Mouse (Mus musculus) kidney, postnatal 14 days (tissue): ENCODE data around the gene Soga1.

Source experiments
- DNase-seq: peaks from one replicate; pipeline ENCODE4 v3.0.0; 2022; ENCODE audit warnings: mixed read lengths

Soga1 gene

DNA sequence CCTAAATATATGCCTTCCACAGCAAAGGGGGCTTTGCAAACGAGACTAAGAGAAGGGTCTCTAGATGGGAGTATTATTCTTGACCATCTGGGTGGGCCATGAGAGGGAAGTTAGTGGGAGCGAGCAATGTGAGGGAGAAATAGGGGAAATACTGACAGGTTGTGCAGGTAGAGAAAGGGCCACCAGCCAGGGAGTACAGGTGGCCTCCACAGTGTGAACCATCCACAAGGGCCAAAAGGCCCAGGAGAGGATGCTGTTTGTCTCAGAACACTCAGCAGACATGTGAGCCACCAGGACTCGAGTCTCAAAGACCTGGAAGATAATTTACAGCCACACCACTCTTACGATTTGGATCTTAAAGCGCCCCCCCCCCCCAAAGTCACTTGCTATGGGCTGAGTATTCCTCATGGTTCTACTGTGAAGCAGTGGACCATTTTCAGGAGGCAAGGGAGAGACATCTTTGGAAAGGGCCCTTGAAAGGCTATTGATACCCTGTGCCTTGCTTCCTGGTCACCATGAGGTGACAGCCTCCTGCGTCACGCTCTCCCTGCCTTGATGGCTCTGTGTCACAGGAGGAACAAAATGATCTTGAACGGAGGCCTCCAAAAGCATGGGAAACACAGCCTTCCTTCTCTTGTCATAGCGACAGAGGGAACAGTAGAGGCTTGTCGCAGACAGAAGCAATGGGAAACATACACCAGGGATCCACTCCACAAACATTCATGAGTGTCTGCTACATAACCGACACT is 18.3 kb downstream of the Soga1 start:
- no peak for DNase-seq

DNA sequence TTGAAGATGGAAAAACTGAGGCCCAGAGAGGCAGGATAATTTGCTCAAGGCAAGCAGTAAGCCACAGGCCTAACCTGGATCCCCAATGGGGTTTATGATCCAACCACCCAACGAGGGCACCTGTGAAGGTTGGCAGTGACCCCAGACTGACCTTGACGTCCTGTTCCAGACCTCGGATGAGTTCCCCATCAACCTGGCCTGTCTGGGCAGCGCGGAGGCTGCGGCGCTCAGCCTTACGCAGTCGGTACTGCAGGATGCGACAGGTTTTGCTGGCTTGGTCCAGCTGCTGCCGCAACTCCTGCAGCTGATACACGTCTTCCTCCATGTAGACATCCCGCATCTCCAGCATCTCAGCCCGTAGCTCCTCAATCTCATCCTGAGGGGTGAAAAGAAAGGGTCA is 19.0 kb downstream of the Soga1 start:
- no peak for DNase-seq

DNA sequence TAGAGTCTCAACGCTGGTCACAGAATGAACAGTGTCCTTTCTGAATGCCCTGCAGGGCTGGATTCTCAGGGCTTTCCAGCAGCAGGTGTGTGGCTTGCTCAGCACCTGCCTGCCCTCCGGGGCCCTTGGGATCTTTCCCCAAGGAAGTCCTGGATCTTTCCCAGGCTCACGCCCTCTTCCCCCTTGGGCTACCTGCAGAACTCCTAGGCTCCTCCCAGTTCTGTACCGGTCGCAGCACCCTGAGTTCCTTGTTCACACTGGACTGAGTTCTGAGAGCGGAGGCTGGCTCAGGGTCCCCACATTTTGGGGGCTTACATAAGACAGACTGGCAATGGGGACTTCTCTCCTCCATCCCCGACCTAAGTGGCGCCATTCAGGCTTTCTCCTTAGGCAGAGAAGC is 19.9 kb downstream of the Soga1 start:
- no peak for DNase-seq

DNA sequence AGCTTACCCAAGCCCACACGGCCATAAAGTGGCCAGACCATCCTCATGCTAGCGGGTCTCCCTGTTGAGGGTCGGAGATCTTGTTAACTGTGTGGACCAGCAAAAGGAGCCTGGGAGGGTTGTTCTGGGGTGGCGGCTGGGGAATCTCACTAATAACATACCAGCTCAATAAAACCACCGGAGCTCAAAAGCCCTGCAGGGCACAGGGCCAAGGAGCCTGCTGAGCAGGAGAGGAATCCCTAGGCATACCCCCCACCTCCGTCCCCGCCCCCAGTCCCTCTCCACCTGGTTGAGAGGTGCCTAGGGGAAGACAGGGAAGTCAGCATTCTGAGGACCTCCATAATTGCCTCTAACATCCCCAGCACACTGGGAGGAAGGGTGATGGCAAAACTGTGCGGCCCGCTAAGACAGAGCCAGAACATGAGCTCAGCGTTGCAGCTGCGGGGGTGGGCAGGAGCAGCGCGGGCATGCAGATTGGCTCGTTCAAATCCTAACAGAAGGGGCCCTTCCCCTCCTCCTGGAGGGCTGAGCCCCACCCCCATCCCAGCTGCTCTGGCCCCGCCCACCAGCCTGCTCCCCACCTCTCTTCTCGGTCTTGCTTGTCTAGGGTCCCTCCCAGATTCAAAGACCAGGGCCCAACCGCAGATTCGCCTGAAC is 20.6 kb downstream of the Soga1 start:
- DNase-seq: peak; percentile 73

DNA sequence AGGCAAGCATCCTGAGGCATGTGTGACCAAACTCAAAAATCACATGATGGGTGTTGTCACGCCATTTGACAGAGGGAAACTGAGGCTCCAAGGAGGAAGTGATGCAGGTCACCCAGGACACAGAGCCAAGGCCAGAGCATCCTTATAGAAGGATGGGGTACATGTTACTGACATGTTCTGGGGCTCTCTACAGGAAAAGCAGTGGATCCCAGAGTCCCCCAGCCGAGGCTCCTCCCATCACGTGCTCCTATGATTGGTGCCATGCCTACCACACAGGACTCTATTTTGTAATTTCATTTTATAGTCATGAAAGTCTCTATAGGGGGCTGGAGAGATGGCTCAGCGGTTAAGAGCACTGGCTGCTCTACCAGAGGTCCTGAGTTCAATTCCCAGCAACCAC is 21.3 kb downstream of the Soga1 start:
- DNase-seq: no peak

DNA sequence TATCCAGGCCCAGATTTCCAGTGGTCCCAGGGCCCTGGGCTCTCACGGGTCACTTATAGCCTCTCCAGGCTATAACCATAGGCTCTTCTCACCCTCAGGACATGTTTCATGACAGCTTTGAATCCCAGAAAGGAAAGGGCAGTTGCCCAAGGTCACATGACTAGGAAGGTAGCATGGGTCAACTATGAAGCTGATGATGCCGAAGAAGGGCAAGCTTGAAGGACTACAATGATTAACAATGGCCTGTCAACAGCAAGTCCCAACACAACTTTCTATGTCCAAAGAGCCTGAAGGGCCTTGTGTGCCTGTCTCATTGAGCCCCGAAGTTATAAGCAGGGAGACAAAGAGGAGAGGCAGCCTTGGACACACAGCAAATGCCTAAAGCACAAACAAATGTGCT is 21.9 kb downstream of the Soga1 start:
- DNase-seq: no peak

DNA sequence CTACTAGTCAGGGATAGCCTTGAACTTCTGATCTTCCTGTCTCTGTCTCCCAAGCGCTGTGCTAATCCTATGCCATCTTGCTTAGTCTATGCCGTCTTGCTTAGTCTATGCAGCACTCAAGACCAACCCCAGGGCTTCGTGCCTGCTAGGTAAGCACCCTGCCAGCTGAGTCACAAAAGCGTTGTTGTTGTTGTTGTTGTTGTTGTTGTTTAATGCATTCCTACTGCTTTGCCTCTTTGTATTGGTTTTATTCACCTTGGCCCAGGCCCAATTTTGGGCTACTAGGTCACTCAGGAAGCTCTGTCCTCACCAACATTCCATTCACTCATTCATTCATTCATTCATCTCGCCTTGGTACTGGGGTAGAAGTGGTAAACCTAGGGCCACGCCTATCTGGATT is 23.3 kb downstream of the Soga1 start:
- no peak for DNase-seq

DNA sequence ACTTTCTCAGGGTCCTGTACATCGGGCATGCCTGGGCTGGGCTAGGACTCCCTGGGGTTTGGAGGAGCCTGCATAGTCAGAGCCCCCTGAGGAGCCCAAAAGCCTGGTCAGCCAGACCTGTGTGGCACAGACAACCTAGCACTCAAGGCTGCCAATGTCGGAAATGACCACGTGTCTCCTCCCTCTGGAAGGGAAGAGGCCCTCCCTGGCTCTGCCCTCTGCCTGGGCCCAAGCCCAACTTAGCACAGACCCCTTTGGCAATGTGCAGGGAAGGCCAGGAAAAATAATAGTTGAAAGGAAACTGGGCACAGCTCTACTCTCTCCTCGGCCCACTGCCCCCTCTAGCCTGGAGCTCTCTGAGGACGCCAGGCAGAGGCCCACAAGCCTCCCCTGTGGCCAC is 24.2 kb downstream of the Soga1 start:
- DNase-seq: no peak

DNA sequence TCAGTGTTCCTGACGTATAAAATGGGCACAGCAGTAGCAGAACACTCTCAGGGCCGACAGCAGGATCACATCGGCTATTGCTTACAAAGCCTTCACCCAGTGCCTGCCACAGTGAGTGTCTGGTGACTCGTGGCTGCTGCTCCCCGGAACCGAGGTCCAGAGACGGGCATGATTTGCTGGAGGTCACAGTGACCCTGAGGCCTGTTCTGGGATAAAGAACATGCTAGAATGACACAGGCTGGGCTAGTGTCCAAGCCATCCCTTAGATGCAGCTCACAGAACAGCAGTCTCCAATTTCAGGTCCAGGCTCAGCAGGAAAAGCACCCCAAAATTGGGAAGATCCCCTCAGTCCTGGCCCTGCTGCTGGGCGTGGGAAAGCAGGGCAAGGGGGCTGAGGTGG is 24.8 kb downstream of the Soga1 start:
- DNase-seq: no peak

DNA sequence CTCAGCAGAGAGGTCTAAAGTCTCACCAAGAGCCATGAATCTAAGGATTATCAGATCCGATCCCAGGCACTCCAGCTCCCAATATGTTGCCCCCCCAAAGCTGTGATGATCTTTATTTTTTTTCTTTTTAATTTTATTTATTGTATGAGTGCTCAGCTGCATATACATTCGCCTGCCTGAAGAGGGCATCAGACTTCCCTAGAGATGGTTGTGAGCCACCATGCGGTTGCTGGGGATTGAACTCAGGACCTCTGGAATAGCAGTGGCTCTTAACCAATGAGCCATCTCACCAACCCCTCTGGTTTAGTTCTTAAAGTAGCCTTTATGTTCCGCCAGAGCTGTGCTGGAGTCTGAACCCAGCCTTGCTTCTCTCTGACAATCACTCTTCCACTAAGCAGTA is 25.3 kb downstream of the Soga1 start:
- no peak for DNase-seq

DNA sequence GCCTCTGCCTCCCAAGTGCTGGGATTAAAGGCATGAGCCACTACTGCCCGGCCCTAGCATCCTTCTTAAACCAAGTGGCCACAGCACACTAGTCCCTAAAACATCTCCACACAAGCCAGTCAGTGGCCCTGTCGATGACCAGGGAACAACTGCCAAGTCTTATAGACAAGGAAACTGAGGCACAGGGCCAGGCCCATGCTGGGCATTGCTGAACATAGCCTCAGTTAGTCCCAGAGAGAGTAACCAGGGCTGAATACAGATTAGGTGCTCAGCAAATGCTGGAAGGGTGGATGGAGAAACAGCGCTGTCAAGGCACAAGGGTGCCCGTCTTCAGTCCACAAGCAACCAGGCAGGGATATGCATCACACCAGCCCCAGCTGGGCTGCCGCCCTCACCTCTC is 25.9 kb downstream of the Soga1 start:
- no peak for DNase-seq

DNA sequence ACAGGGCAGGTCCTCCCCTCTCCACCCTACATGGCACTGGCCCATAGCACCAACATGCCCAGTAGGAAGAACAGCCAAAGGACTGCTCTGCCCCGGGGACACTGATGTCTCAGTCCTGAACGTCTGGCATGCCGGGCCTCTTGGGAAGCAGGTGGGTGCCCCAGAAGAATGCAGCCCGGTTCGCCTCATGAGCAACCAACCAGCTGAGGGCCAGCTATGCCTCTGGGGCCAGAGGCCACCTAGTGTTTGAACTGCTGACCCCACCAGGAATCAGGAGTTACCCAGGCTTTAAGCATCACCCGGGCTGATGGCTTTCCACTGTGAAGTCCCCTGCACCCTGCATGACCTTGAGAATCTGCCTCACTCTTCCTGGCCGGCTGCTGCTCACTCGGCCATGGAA is 26.6 kb downstream of the Soga1 start:
- DNase-seq: no peak

DNA sequence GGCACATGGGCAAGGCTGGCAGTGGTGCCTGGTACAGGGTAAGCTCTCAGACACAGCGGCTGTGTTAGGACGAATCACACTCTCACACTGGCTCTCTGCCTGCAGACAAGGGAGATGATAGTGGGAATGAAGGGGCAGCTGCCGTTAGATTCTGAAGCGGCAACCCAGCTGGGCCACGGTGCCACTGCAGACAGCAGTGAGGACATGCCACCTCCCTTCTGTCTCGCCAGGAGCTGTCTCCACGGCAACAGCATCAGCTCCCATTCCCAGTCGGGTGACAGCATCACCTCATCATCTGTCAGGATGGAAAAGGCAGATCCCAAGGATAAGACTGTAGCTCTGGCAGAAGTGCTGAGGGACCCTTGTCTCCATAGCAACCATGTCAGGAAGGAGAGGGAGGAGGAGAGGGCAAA is 29.2 kb downstream of the Soga1 start:
- no peak for DNase-seq

DNA sequence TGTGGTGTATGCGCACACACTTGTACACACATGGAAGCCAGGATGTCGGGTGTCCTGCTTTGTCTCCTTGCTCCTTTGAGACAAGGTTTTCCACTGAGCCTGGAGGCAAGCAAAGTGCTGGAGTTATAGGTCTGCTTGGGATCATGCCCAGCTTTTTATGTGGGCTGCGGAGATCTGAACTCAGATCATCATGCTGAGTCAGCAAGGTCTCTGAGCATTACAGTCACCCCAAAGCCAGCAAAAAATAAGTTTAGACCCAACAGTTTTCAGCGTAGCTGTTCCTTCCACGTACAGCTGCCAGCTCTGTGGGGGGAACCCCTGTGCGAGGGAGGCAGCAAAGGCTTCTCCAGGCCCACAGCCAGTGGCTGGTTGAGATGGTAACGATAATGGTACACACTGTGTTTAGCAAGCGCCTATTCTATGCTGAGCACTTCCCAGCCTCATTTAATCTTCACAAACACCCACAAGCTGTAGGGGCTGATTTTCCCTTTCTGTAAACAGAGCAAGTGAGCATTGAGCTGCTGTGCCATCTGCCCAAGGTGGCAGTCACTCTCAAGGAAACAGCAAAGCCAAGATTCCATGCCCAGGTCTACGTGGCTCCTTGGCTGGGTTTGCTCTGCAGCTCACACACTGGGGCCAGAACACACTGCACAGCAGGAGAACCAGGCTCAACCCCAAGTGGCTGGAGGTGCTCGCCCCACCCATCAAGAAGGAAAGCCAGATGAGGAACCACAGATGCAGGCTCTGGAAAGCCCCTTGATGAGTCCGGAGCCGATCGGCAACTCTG is 30.5 kb downstream of the Soga1 start:
- no peak for DNase-seq

DNA sequence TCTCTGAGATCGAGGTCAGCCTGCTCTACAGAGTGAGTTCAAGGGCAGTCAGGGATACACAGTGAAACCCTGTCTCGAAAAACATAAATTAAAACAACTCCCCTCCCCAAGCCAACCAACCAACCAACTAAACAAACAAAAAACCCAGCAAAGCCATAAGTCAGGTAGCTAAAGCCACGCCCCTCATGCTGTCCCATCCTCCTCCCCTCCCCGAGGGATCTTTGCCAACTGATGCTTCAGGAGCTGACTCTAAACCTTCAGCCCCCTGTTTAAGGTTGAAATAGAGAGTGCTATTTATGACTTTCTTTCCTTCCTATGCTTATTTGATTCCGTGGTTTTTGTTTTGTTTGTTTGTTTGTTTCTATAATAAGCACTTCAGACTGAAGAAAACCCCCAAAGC is 32.1 kb downstream of the Soga1 start:
- no peak for DNase-seq

DNA sequence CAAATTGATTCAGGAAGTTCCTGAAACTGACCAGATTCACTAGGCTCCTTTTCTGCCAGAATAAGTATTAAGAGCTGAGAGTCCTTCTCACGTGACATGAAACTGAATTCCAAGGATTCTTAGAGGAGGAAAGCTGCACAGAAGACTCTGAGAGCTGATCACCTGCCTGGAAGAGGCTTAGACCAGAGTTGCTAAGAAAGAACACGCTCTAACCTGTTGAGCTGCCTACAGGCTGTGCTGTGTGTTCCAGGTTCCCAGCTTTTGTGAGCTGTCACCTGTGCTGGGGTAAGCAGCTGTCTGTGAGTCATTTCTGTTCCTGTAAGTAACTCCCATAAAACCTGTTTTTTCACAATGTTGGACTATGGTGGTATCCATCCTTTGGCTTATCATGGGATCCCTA is 33.1 kb downstream of the Soga1 start:
- DNase-seq: no peak

DNA sequence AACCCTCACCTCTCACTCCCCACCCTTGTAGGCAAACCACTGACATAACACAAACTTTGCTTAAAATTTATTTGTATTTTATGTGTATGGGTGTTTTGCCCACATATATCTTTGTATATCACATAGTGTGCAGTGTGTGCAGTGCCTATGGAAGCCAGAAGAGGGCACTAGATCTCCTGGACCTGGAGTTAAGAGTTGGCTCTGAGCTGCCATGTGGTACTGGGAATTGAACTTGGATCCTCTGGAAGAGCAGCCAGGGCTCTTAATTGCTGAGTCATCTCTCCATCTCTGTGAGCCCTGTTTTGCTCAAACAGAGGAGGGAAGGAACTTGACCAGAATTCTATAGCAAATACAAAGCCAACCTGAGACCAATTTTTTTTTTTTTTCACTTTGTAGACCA is 35.1 kb downstream of the Soga1 start:
- DNase-seq: no peak

DNA sequence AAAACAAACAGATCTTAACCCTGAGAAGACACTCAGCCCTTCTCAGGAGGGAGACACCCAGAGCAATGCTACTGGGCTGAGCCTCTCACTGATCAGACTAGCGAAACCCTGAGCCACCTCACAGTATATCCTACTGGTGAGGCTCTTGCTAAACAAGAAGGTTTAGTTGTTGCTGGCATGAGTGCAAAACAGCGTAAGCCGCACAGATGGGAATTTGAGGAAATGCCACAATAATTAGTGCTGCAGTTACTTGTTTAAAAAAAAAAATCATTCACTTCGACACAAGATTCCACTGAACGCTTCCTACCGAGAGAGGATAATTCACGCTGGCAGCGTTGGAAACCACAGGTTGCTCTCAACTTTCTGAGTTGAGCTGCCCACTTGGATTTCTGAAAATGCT is 35.5 kb downstream of the Soga1 start:
- DNase-seq: peak; percentile 33

DNA sequence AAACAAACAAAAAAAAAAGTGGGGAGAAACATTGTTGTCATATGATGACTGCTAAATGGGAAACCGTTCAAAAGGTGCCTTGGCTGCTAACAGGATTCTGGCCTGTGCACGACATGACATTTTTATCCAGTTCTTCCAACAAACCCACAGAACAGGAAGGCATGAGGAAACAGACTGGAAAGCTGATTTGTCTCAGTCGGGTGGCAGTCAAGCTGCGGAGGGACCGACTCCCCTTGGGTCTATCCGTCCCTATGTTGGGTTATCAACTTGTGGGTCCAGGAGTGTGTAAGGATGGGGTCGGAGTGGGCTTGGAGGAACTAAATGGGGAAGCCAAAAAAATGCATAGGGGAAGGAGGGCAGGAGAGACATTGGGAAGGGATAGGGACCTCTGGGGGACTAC is 37.6 kb downstream of the Soga1 start:
- no peak for DNase-seq

DNA sequence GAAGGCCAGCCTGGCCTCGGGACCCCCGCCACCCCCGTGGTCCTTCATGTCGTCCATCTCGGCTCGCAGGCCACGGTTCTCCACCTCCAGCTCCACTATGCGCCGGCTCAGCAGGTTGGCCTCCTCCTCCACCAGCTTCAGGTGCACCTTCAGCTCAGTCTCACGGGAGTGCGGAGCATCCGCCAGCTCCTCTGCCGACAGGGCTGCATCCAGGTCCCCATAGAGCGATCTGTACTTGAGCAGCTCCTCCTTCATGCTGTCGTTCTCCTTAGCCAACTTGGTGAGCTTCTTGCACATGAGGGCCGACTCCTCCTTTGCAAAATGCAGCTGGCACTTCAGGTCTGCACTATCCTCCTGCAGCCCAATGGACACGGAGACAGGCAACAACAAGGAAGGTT is 38.4 kb downstream of the Soga1 start:
- no peak for DNase-seq

DNA sequence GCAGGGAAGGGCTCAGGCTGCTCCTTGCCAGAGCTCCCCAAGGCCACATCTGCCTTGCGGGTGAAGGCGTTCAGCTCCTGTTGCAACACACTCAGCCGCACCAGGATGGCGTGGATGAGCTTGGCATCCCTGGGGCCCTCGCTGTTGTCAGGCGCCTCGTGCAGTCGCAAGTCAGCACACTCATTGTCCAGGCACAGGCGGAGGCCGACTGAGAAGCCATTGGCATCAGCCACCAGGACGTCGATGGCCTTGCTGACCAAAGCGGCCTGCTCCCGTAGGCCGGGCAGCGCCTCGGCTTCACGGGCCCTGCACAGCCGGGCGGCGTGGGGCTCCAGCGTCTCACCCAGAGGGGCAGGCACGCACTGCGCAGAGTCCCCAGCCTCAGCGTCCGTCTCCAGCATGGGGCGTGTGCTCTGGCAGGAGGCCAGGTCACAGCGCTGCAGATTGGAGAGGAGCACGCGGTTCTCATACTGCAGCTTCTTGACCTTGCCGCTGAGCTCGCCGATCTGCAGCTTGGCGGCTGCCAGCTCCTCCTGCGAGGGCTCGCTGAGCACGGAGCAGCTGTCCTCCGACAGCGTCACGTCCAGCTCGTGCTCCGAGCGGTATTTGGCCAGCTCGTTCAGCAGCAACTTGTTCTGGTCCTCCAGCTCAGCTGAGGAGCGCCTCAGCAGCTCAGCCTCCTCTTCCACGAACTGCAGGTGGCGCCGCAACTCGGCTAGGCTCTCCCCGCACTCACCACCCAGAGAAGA is 39.0 kb downstream of the Soga1 start:
- peak; percentile 38 for DNase-seq

DNA sequence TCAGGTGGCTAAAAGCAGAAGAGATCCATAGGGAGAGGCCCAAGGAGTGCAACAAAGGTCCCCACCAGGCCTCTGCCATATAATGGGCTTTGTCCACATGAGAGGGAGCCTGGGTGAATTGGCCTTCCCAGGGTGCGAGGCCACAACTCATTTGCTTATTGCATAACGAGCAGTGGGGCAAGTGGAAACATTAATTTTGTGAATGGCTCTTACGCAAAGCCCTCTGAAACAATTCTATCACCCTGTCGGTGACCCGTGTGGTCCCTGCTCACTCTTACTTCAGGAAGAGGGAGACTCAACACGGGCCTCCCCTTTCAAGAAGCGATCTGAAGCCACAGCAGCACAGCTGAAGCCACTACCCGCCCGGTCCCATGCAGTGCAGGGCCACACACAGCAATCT is 41.8 kb downstream of the Soga1 start:
- DNase-seq: no peak

DNA sequence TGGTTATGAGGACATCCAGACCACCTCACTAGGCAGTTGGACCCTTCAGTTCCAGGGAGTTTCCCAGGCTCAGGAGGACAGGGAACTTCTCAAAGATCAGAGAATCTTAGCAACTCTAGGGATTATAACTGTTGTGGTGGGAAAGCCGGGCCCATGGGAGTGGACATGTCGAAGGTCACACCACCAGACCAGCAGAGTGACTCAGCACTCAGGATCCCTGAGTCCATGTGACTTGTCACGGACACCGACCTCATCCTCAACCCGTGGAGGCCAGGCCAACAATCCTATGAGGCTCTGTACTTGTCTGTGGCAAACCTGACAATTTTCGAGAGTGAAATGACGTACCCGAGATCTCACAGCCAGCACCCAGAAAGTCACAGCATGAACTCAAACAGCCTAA is 42.7 kb downstream of the Soga1 start:
- DNase-seq: no peak
